Mouse (Mus musculus): Measurements from ENCODE around the gene Poc1a. TPM values are rescaled to one million over a fixed set of nuclear protein-coding genes. Genes with fewer than 3 reads are reported as not detected.

Poc1a gene
- total and polyA plus RNA-seq, 2 experiments from 2014 or later = 9.8 to 10.8 TPM

DNA sequence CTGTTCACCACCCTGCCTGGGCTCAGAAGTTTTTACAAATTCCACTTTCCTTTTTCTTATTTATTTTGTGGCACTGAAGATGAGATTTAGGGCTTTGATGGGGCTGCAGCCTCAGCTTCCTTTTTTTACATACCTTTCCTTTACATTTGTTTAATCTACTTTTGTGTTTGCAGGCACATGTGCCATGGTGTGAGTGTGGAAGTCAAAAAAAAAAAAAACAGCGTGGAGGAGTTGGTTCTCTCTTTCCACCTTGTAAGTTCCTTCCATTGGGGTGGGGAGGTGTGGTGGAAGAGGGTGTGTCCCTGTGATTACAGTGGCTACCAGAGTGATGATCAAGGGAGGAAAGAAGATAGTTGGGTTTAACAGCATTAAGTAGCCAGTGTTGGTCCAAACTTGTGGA is 5.1 kb upstream of the Poc1a start:
- no peak overlapping the region for H3K27ac ChIP-seq
- H3K9me3 ChIP-seq (ENCODE audit: low read length) = no peaks in the 10 kb centered on the region
- H3K4me1 ChIP-seq (ENCODE audit: insufficient read depth, low read length) = no peaks in the 10 kb centered on the region
- no peak for ATAC-seq
- 81% methylated on average over 1 of the region's 1 CpGs for WGBS
- H3K9ac ChIP-seq (replicated peaks; ENCODE audit: low read length) = no peak overlapping the region
- H3K4me2 ChIP-seq (ENCODE audit: low read depth, low read length) = no peak overlapping the region
- no peak for TF ChIP-seq CTCF (IDR thresholded peaks at IDR 0.05; ENCODE audit: low read depth)
- no peaks in the 10 kb centered on the region for H3K36me3 ChIP-seq (ENCODE audit: insufficient read depth, low read length)
- no peak for DNase-seq (ENCODE audit: low spot score)
- H3K27me3 ChIP-seq (ENCODE audit: insufficient read depth, low read length) = no peaks in the 10 kb centered on the region
- no peak overlapping the region for H3K4me3 ChIP-seq (ENCODE audit: low read length)

DNA sequence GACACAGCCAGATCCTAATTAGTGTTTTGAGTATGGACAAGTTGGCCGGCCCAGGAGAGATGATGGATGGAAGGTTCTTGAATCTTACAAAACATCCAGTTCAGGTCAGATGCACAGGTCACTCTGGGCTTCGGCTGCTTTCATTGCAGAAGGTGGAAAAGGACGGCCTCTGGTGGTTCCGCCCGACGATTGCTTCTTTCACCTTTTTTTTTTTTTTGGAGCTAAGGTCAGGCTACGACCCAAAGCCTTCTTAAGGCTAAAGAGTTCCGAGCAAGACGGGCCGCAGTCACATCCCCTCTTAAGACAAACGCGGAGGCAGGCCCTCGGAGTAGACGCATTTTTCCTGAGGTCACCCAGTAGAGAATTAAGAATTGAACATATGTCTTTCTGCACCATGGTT is 475 bp upstream of the Poc1a start:
- Histone ChIP-seq H3K27ac (peak overlapping the region; percentile 76), H3K36me3 (ENCODE audit: insufficient read depth, low read length) (0 out of 2 replicates have a peak, but pooled peaks cover 4% of the 10 kb centered on the region), H3K9me3 (ENCODE audit: low read length) (no peaks in the 10 kb centered on the region), H3K4me3 (ENCODE audit: low read length) (peak overlapping the region; percentile 43), H3K9ac (replicated peaks; ENCODE audit: low read length) (peak overlapping the region; percentile 62), H3K27me3 (ENCODE audit: insufficient read depth, low read length) (no peaks in the 10 kb centered on the region), H3K4me2 (ENCODE audit: low read depth, low read length) (peak overlapping the region; percentile 78), H3K4me1 (ENCODE audit: insufficient read depth, low read length) (peaks cover 4% of the 10 kb centered on the region; the same call in 1 of the 2 replicates)
- 2% methylated on average over 14 of the region's 14 CpGs for WGBS
- ATAC-seq (peak; percentile 46), DNase-seq (ENCODE audit: low spot score) (peak; percentile 79)
- TF ChIP-seq CTCF (IDR thresholded peaks at IDR 0.05; ENCODE audit: low read depth) = peak; percentile 82

DNA sequence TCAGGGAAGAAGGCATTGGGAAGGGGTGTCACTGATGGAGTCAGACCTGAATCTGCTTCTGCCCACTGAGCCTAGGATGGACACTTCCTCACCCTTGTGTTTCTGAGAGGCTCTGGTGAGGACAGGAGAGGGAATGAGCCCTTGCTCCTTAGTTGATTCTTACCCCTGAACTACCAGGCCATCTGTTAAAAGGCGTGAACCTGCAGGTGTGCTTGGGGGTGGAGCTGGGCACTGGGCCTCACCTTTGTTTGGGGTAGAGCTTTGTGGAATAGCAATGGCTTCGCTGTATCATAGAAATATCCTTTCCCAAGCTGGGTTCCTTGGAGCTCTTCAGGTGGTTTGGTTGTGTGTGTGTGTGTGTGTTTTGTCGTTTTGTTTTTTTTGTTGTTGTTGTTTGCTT is 1.2 kb downstream of the Poc1a start:
- Histone ChIP-seq H3K9me3 (ENCODE audit: low read length) (no peaks in the 10 kb centered on the region), H3K4me2 (ENCODE audit: low read depth, low read length) (peak overlapping the region; percentile 78), H3K4me1 (ENCODE audit: insufficient read depth, low read length) (peaks cover 4% of the 10 kb centered on the region; the same call in 1 of the 2 replicates), H3K27ac (no peak overlapping the region), H3K27me3 (ENCODE audit: insufficient read depth, low read length) (no peaks in the 10 kb centered on the region), H3K36me3 (ENCODE audit: insufficient read depth, low read length) (0 out of 2 replicates have a peak, but pooled peaks cover 4% of the 10 kb centered on the region), H3K9ac (replicated peaks; ENCODE audit: low read length) (peak overlapping the region; percentile 62; the same call in 1 of the 2 replicates), H3K4me3 (ENCODE audit: low read length) (peak overlapping the region; percentile 43; the same call in 1 of the 2 replicates)
- no peak for DNase-seq (ENCODE audit: low spot score)
- 75% methylated on average over 3 of the region's 3 CpGs for WGBS
- TF ChIP-seq CTCF (IDR thresholded peaks at IDR 0.05; ENCODE audit: low read depth) = no peak
- ATAC-seq = no peak

DNA sequence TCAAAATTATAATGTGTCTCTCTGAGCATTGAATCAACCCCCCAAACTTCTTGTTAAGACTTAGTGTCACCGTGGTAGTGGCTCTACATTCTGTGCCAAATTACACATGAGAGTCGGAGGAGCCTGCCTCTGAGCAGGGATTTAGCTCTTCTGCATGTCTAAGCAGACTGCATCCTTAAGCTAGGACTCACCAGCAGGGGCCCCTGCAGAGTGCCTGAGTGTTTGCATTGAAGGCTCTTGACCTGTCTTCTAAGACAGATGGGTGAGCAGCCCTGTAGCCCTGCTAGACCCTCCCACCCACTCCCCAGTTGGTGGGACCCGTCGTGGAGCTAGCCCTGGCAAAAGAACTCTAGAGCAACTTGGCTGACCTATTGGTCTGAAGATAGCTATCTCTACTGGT is 6.3 kb downstream of the Poc1a start:
- no peaks in the 10 kb centered on the region for H3K27me3 ChIP-seq (ENCODE audit: insufficient read depth, low read length)
- no peak for DNase-seq (ENCODE audit: low spot score)
- no peak overlapping the region for H3K9ac ChIP-seq (replicated peaks; ENCODE audit: low read length)
- H3K9me3 ChIP-seq (ENCODE audit: low read length) = no peaks in the 10 kb centered on the region
- ATAC-seq = no peak
- peak; percentile 10; the same call in 1 of the 2 replicates for TF ChIP-seq CTCF (IDR thresholded peaks at IDR 0.05; ENCODE audit: low read depth)
- H3K4me3 ChIP-seq (ENCODE audit: low read length) = no peak overlapping the region
- H3K36me3 ChIP-seq (ENCODE audit: insufficient read depth, low read length) = 0 out of 2 replicates have a peak, but pooled peaks cover 4% of the 10 kb centered on the region
- no peak overlapping the region for H3K4me2 ChIP-seq (ENCODE audit: low read depth, low read length)
- no peak overlapping the region for H3K27ac ChIP-seq
- WGBS = 50% methylated on average over 4 of the region's 4 CpGs
- no peaks in the 10 kb centered on the region for H3K4me1 ChIP-seq (ENCODE audit: insufficient read depth, low read length)

DNA sequence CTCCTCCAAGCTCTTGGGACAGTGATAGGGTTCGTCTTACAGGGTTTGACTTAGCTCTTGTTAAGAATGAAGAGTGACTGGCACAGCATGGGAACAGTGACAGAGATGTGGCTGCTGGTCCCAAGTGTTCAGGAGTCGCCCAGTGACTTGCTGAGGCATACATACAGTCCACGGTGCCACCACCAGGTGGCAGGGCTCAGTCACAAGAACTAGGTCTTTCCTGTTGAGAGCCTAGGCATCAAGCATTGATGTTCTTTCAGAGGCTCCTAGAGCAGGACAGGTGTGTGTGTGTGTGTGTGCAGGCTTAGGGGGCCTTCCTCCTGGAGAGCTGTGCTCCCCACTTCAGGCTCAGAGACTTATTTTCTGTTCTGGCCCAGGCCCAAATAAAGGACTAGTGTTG is 8.0 kb downstream of the Poc1a start:
- WGBS = 31% methylated on average over 3 of the region's 3 CpGs
- Histone ChIP-seq H3K27ac (no peak overlapping the region), H3K27me3 (ENCODE audit: insufficient read depth, low read length) (no peaks in the 10 kb centered on the region), H3K9me3 (ENCODE audit: low read length) (no peaks in the 10 kb centered on the region), H3K9ac (replicated peaks; ENCODE audit: low read length) (no peak overlapping the region), H3K4me2 (ENCODE audit: low read depth, low read length) (no peak overlapping the region), H3K4me1 (ENCODE audit: insufficient read depth, low read length) (no peaks in the 10 kb centered on the region), H3K36me3 (ENCODE audit: insufficient read depth, low read length) (0 out of 2 replicates have a peak, but pooled peaks cover 4% of the 10 kb centered on the region), H3K4me3 (ENCODE audit: low read length) (no peak overlapping the region)
- ATAC-seq (peak; percentile 79), DNase-seq (ENCODE audit: low spot score) (peak; percentile 91)
- peak; percentile 95 for TF ChIP-seq CTCF (IDR thresholded peaks at IDR 0.05; ENCODE audit: low read depth)

DNA sequence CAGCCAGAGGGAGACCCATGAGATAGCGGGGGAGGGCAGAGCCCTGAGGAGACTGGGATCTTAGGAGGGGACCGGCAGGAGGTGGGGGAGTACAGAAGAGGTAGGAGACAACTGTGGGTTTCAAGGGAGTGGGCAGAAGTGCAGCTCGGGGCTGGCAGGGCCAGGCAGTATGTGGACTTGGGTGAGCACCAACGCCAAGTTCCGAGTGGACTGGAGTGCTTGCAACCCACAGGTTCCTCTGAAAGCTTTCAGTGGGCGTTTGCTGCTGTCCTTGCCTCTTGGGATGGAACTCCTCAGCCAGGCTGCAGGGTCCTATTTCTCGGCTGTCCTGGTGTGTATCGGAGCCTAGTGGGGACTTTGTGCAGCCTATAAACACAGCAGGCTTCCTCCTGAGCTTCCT is 9.0 kb downstream of the Poc1a start:
- H3K9ac ChIP-seq (replicated peaks; ENCODE audit: low read length) = no peak overlapping the region
- no peak overlapping the region for H3K4me2 ChIP-seq (ENCODE audit: low read depth, low read length)
- no peaks in the 10 kb centered on the region for H3K4me1 ChIP-seq (ENCODE audit: insufficient read depth, low read length)
- DNase-seq (ENCODE audit: low spot score) (no peak), ATAC-seq (no peak)
- no peak for TF ChIP-seq CTCF (IDR thresholded peaks at IDR 0.05; ENCODE audit: low read depth)
- WGBS = 86% methylated on average over 8 of the region's 8 CpGs
- no peak overlapping the region for H3K4me3 ChIP-seq (ENCODE audit: low read length)
- H3K9me3 ChIP-seq (ENCODE audit: low read length) = no peaks in the 10 kb centered on the region
- no peaks in the 10 kb centered on the region for H3K27me3 ChIP-seq (ENCODE audit: insufficient read depth, low read length)
- no peak overlapping the region for H3K27ac ChIP-seq
- 0 out of 2 replicates have a peak, but pooled peaks cover 4% of the 10 kb centered on the region for H3K36me3 ChIP-seq (ENCODE audit: insufficient read depth, low read length)

DNA sequence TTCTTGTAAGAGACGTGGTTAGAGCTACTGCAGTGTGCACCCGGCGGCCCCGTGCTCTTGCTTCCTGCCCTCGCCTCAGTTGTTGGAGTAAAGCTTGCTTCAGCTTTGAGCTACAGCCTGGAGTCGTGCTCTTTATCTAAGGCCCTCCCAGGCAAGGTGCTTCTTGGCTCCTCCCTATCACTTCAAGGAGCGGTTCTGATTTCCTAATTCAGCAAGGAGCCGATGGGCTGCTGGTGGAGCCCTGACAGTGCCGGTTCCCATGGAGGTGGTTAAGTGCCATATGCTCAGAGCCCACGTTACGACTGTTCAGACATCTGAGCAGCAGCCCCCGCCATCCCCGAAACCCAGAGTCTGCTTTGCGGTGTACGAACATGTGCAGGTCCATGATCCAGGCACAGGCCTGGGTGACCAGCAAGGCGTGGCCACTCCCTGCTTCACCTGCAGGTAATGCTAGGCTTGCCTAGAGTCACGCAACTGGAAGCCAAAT is 9.8 kb downstream of the Poc1a start:
- Histone ChIP-seq H3K4me3 (ENCODE audit: low read length) (no peak overlapping the region), H3K27ac (no peak overlapping the region), H3K4me2 (ENCODE audit: low read depth, low read length) (no peak overlapping the region), H3K9ac (replicated peaks; ENCODE audit: low read length) (no peak overlapping the region), H3K9me3 (ENCODE audit: low read length) (no peaks in the 10 kb centered on the region), H3K27me3 (ENCODE audit: insufficient read depth, low read length) (no peaks in the 10 kb centered on the region), H3K4me1 (ENCODE audit: insufficient read depth, low read length) (no peaks in the 10 kb centered on the region), H3K36me3 (ENCODE audit: insufficient read depth, low read length) (no peaks in the 10 kb centered on the region)
- DNase-seq (ENCODE audit: low spot score) (no peak), ATAC-seq (no peak)
- no peak for TF ChIP-seq CTCF (IDR thresholded peaks at IDR 0.05; ENCODE audit: low read depth)
- 91% methylated on average over 17 of the region's 17 CpGs for WGBS
